Mouse (Mus musculus) midbrain, postnatal 0 days (tissue): ENCODE results near the gene Nfat5. TPM values are rescaled to one million over a fixed set of nuclear protein-coding genes. Genes with fewer than 3 reads are reported as not detected.

Experiments used
- ATAC-seq: fragments of 200-750 bp; cut with Nextera tagmentation; 2 replicates; pipeline ENCODE4 v1.8.0; 2017; ENCODE audit warnings: moderate number of reproducible peaks, mild to moderate bottlenecking, moderate TSS enrichment, moderate library complexity; ENCODE audit not compliant: low FRiP score
- DNase-seq: peaks from one replicate; pipeline ENCODE4 v3.0.0-alpha.2; 2015; ENCODE audit warnings: low spot score
- H3K27ac ChIP-seq: fragments of 300-500 bp; sonication (generic); 2 replicates; pipeline ENCODE4 v1.5.1; 2014; ENCODE audit warnings: low read depth, mild to moderate bottlenecking, low read length, mixed read lengths
- H3K27me3 ChIP-seq: fragments of 300-500 bp; sonication (generic); 2 replicates; pipeline ENCODE4 v1.6.1; 2014; ENCODE audit warnings: low read length, control low read depth, mixed read lengths; ENCODE audit not compliant: insufficient read depth
- H3K36me3 ChIP-seq: fragments of 300-500 bp; sonication (generic); 2 replicates; pipeline ENCODE4 v1.6.1; 2014; ENCODE audit warnings: low read length, control low read depth, mixed read lengths; ENCODE audit not compliant: insufficient read depth
- H3K4me1 ChIP-seq: fragments of 300-500 bp; sonication (generic); 2 replicates; pipeline ENCODE4 v1.6.1; 2014; ENCODE audit warnings: mild to moderate bottlenecking, control low read depth, antibody characterized with exemption, low read length, mixed read lengths; ENCODE audit not compliant: insufficient read depth
- H3K4me2 ChIP-seq: fragments of 300-500 bp; sonication (generic); 2 replicates; pipeline ENCODE4 v1.6.1; 2014; ENCODE audit warnings: low read depth, mild to moderate bottlenecking, low read length, mixed read lengths; ENCODE audit not compliant: poor library complexity, severe bottlenecking
- H3K4me3 ChIP-seq: fragments of 300-500 bp; sonication (generic); 2 replicates; pipeline ENCODE4 v1.5.1; 2014; ENCODE audit warnings: low read depth, mild to moderate bottlenecking, low read length, moderate library complexity
- H3K9ac ChIP-seq: fragments of 300-500 bp; sonication (generic); replicated peaks from 2 replicates; pipeline ENCODE4 v1.6.1; 2014; ENCODE audit warnings: mild to moderate bottlenecking, low read length, moderate library complexity, mixed read lengths; ENCODE audit not compliant: poor library complexity, severe bottlenecking
- H3K9me3 ChIP-seq: fragments of 300-500 bp; sonication (generic); 2 replicates; pipeline ENCODE4 v1.6.1; 2016; ENCODE audit warnings: low read length, control low read depth
- CTCF ChIP-seq: IDR thresholded peaks from 2 replicates; pipeline ENCODE4 v1.5.1; 2016; ENCODE audit warnings: antibody characterized with exemption, mild to moderate bottlenecking
- WGBS: fragments of 180-500 bp; shearing (Covaris S2); extraction: QIAGEN DNeasy Blood & Tissue Kit; methylation state at CpG from one replicate; pipeline ENCODE4 v1.1.7; 2014; 5-methylcytosine and 5-hydroxymethylcytosine counted together
- polyA plus RNA-seq: library from polyadenylated mRNA; unstranded; fragments of >200 nt; fragmentation: Nextera tagmentation; extraction: Ambion mirVana; gene quantifications from 2 replicates; pipeline ENCODE4 v1.2.1, GENCODE M21; 2015
- total RNA-seq: library from RNA; depleted of rRNA; stranded (reverse); fragments of >200 nt; gene quantifications from 2 replicates; pipeline ENCODE4 v1.2.3, GENCODE M21; 2014

Gene Nfat5
- total and polyA plus RNA-seq, 2 experiments from 2014 or later = 6.8 to 20.3 TPM

GRCm38 (mm10) chr8:107395397-107395796 is 102.1 kb downstream of the Nfat5 start:
- no peaks in the 10 kb centered on the region for H3K36me3 ChIP-seq
- H3K27me3 ChIP-seq = no peaks in the 10 kb centered on the region
- no peak overlapping the region for H3K4me3 ChIP-seq
- H3K4me1 ChIP-seq = no peaks in the 10 kb centered on the region
- no peak overlapping the region for H3K27ac ChIP-seq
- DNase-seq = no peak
- H3K9me3 ChIP-seq = no peaks in the 10 kb centered on the region
- no peak overlapping the region for H3K9ac ChIP-seq
- ATAC-seq = no peak
- H3K4me2 ChIP-seq = no peak overlapping the region
- no peak for TF ChIP-seq CTCF

- no peaks in the 10 kb centered on the region for H3K27me3 ChIP-seq
- H3K4me3 ChIP-seq = no peak overlapping the region
- no peaks in the 10 kb centered on the region for H3K4me1 ChIP-seq
- H3K27ac ChIP-seq = no peak overlapping the region
- TF ChIP-seq CTCF = no peak
- H3K9ac ChIP-seq = no peak overlapping the region
- no peaks in the 10 kb centered on the region for H3K9me3 ChIP-seq
- H3K36me3 ChIP-seq = no peaks in the 10 kb centered on the region
- H3K4me2 ChIP-seq = no peak overlapping the region
- ATAC-seq = no peak
- DNase-seq = no peak
- 94% methylated on average over 10 of the region's 10 CpGs for WGBS
Measured at GRCm38 (mm10) chr8:107396106-107396670, 102.9 kb downstream of the Nfat5 start.

GRCm38 (mm10) chr8:107397665-107398064 is 104.4 kb downstream of the Nfat5 start:
- ATAC-seq = no peak
- Histone ChIP-seq H3K9ac (no peak overlapping the region), H3K27ac (no peak overlapping the region), H3K4me1 (no peaks in the 10 kb centered on the region), H3K27me3 (no peaks in the 10 kb centered on the region), H3K36me3 (no peaks in the 10 kb centered on the region), H3K4me3 (no peak overlapping the region), H3K4me2 (no peak overlapping the region), H3K9me3 (no peaks in the 10 kb centered on the region)
- no peak for DNase-seq
- no peak for TF ChIP-seq CTCF
- WGBS = 57% methylated on average over 12 of the region's 12 CpGs

- DNase-seq (peak; percentile 63), ATAC-seq (no peak)
- no peak overlapping the region for H3K27ac ChIP-seq
- no peaks in the 10 kb centered on the region for H3K36me3 ChIP-seq
- H3K4me2 ChIP-seq = no peak overlapping the region
- H3K9ac ChIP-seq = no peak overlapping the region
- H3K4me1 ChIP-seq = peaks cover 4% of the 10 kb centered on the region; the same call in 1 of the 2 replicates
- no peaks in the 10 kb centered on the region for H3K27me3 ChIP-seq
- no peak for TF ChIP-seq CTCF
- no peaks in the 10 kb centered on the region for H3K9me3 ChIP-seq
- WGBS = 40% methylated on average over 9 of the region's 9 CpGs
- H3K4me3 ChIP-seq = no peak overlapping the region
Measured at GRCm38 (mm10) chr8:107399495-107399894, 106.2 kb downstream of the Nfat5 start.

- no peak overlapping the region for H3K9ac ChIP-seq
- DNase-seq (no peak), ATAC-seq (no peak)
- H3K4me1 ChIP-seq = peaks cover 4% of the 10 kb centered on the region; the same call in 1 of the 2 replicates
- H3K4me3 ChIP-seq = no peak overlapping the region
- no peaks in the 10 kb centered on the region for H3K9me3 ChIP-seq
- 80% methylated on average over 5 of the region's 5 CpGs for WGBS
- no peaks in the 10 kb centered on the region for H3K36me3 ChIP-seq
- no peaks in the 10 kb centered on the region for H3K27me3 ChIP-seq
- H3K27ac ChIP-seq = no peak overlapping the region
- no peak for TF ChIP-seq CTCF
- H3K4me2 ChIP-seq = no peak overlapping the region
Measured at GRCm38 (mm10) chr8:107401866-107402265, 108.6 kb downstream of the Nfat5 start.

GRCm38 (mm10) chr8:107403038-107403781 is 109.9 kb downstream of the Nfat5 start, which contains the start of gene Nqo1:
TSS of gene Nqo1 (minus strand) at chr8:107403206.
- Histone ChIP-seq H3K4me3 (peak within 1 kb of the TSS; percentile 31), H3K27ac (peak within 1 kb of the TSS; percentile 4; the same call in 1 of the 2 replicates), H3K27me3 (no peaks in the 10 kb centered on the region), H3K4me1 (peaks cover 4% of the 10 kb centered on the region; the same call in 1 of the 2 replicates), H3K9ac (no peak within 1 kb of the TSS), H3K36me3 (no peaks in the 10 kb centered on the region), H3K9me3 (no peaks in the 10 kb centered on the region), H3K4me2 (peak within 1 kb of the TSS; percentile 51)
- 10% methylated on average over 22 of the region's 22 CpGs for WGBS
- peak; percentile 90 for DNase-seq
- peak; percentile 96 for ATAC-seq
- TF ChIP-seq CTCF = no peak
